Mouse (Mus musculus) liver, postnatal 0 days (tissue): ENCODE measurements around the gene Gm5861. TPM values are rescaled to one million over a fixed set of nuclear protein-coding genes. Genes with fewer than 3 reads are reported as not detected.
"Not testable (repeated sequence)": the region's sequence is repeated elsewhere in the genome, so short reads cannot be mapped to it uniquely, and the experiment has no call there.

Experiments
- ATAC-seq: fragments of 200-750 bp; cut with Nextera tagmentation; 2 replicates; pipeline ENCODE4 v1.8.0; 2017; ENCODE audit warnings: mild to moderate bottlenecking, moderate library complexity
- DNase-seq: peaks from one replicate; pipeline ENCODE4 v3.0.0-alpha.2; 2016
- H3K27ac ChIP-seq: fragments of 300-500 bp; sonication (generic); 2 replicates; pipeline ENCODE4 v1.5.1; 2014; ENCODE audit warnings: antibody characterized with exemption, moderate library complexity, mild to moderate bottlenecking, low read depth
- H3K27me3 ChIP-seq: fragments of 300-500 bp; sonication (generic); 2 replicates; pipeline ENCODE4 v1.6.1; 2014; ENCODE audit warnings: low read length, control low read depth, mixed read lengths; ENCODE audit not compliant: insufficient read depth
- H3K36me3 ChIP-seq: fragments of 300-500 bp; sonication (generic); replicated peaks from 2 replicates; pipeline ENCODE4 v1.6.1; 2014; ENCODE audit warnings: mild to moderate bottlenecking, control low read depth, low read length, moderate library complexity, mixed read lengths; ENCODE audit not compliant: insufficient read depth
- H3K4me1 ChIP-seq: fragments of 300-500 bp; sonication (generic); 2 replicates; pipeline ENCODE4 v1.6.1; 2014; ENCODE audit warnings: antibody characterized with exemption, mild to moderate bottlenecking, control low read depth; ENCODE audit not compliant: insufficient read depth
- H3K4me2 ChIP-seq: fragments of 300-500 bp; sonication (generic); 2 replicates; pipeline ENCODE4 v1.6.1; 2014; ENCODE audit warnings: low read depth, mild to moderate bottlenecking, low read length, moderate library complexity, mixed read lengths
- H3K4me3 ChIP-seq: fragments of 300-500 bp; sonication (generic); 2 replicates; pipeline ENCODE4 v1.5.1; 2014; ENCODE audit warnings: low read depth, low read length
- H3K9ac ChIP-seq: fragments of 300-500 bp; sonication (generic); replicated peaks from 2 replicates; pipeline ENCODE4 v1.6.1; 2014; ENCODE audit warnings: mild to moderate bottlenecking, moderate library complexity
- H3K9me3 ChIP-seq: fragments of 300-500 bp; sonication (generic); 2 replicates; pipeline ENCODE4 v1.6.1; 2016; ENCODE audit warnings: mild to moderate bottlenecking, control low read depth, low read length, mixed read lengths
- WGBS: fragments of 180-500 bp; shearing (Covaris S2); extraction: QIAGEN DNeasy Blood & Tissue Kit; methylation state at CpG from one replicate; pipeline ENCODE4 v1.1.7; 2014; ENCODE audit not compliant: insufficient replicate concordance; 5-methylcytosine and 5-hydroxymethylcytosine counted together
- polyA plus RNA-seq: library from polyadenylated mRNA; unstranded; fragments of >200 nt; fragmentation: Nextera tagmentation; extraction: Ambion mirVana; gene quantifications from 2 replicates; pipeline ENCODE4 v1.2.1, GENCODE M21; 2015

Gene Gm5861
- polyA plus RNA-seq, result not detected in 2 replicates

GRCm38 (mm10) chr5:11182772-11183171, at the start of gene Gm5861:
Gene Gm5861 (plus strand): TSS chr5:11183072.
- H3K4me3 ChIP-seq, H3K36me3 ChIP-seq, H3K4me2 ChIP-seq, H3K27me3 ChIP-seq, H3K9me3 ChIP-seq, H3K9ac ChIP-seq, H3K27ac ChIP-seq, ATAC-seq, H3K4me1 ChIP-seq, DNase-seq: not testable (repeated sequence)
- 23% methylated on average over 2 of the region's 3 CpGs for WGBS

- not testable (repeated sequence) for DNase-seq, H3K4me1 ChIP-seq, H3K27me3 ChIP-seq, H3K4me2 ChIP-seq, H3K4me3 ChIP-seq, H3K36me3 ChIP-seq, H3K9me3 ChIP-seq, H3K27ac ChIP-seq, H3K9ac ChIP-seq, ATAC-seq
- 82% methylated on average over 12 of the region's 12 CpGs for WGBS
Measured at GRCm38 (mm10) chr5:11138031-11138430, 44.8 kb upstream of the Gm5861 start.

Other genes starting within 250 kb of the Gm5861 start
- not detected in 2 replicates for gene Gm8871, start 235.3 kb upstream of the Gm5861 start, polyA plus RNA-seq
- gene Gm8857, start 235.3 kb upstream of the Gm5861 start, polyA plus RNA-seq, result not detected in 2 replicates
- gene Gm8879, start 55.4 kb upstream of the Gm5861 start, polyA plus RNA-seq, result not detected in 2 replicates
- gene Gm8890, start 73.0 kb downstream of the Gm5861 start, polyA plus RNA-seq, result not detected in 2 replicates
- not detected in 2 replicates for gene Speer1, start 158.4 kb downstream of the Gm5861 start, polyA plus RNA-seq
- gene Gm8897, start 233.3 kb downstream of the Gm5861 start, polyA plus RNA-seq, result not detected in 2 replicates